Mouse (Mus musculus) embryonic facial prominence, embryonic 14.5 days (tissue): ENCODE results near the gene Gtf2h5. TPM values are rescaled to one million over a fixed set of nuclear protein-coding genes. Genes with fewer than 3 reads are reported as not detected.

Experiments
- microRNA-seq: library from miRNA; unstranded; fragments of <30 nt; microRNA quantifications from one replicate; pipeline ENCODE4, GENCODE M21; 2016; ENCODE audit warnings: borderline number of aligned reads
- polyA plus RNA-seq: library from polyadenylated mRNA; unstranded; fragments of >200 nt; fragmentation: Nextera tagmentation; extraction: Ambion mirVana; gene quantifications from 2 replicates; pipeline ENCODE4 v1.2.1, GENCODE M21; 2014

The Gtf2h5 gene
- polyA plus RNA-seq, 1 experiment from 2014 or later = 171 TPM

Small RNA genes within 50 kb of the gene (microRNA-seq; reads per million reads assigned to microRNA genes)
- gene Gm22774 = not detected

Other genes starting within 250 kb of the Gtf2h5 start
- gene Snx9, start 238.5 kb upstream of the Gtf2h5 start, polyA plus RNA-seq = 37.5 and 40.9 TPM in 2 replicates
- gene Synj2, start 138.5 kb upstream of the Gtf2h5 start, polyA plus RNA-seq = 4.3 and 4.7 TPM in 2 replicates
- 4.6 and 5.8 TPM in 2 replicates for gene Serac1, start within 50 bp of the Gtf2h5 start, polyA plus RNA-seq
- gene Tulp4, start 26.7 kb downstream of the Gtf2h5 start, polyA plus RNA-seq = 83.6 and 86.3 TPM in 2 replicates
- gene Tmem181a, start 177.1 kb downstream of the Gtf2h5 start, polyA plus RNA-seq = 19.8 and 23.0 TPM in 2 replicates
- gene Dynlt1a, start 237.7 kb downstream of the Gtf2h5 start, polyA plus RNA-seq = 14.4 and 15.2 TPM in 2 replicates